Mouse (Mus musculus): ENCODE results near the gene Acp5. TPM values are rescaled to one million over a fixed set of nuclear protein-coding genes. Genes with fewer than 3 reads are reported as not detected.

Acp5 gene
- polyA plus RNA-seq, 1 experiment from 2014 or later, result 9.2 TPM

DNA sequence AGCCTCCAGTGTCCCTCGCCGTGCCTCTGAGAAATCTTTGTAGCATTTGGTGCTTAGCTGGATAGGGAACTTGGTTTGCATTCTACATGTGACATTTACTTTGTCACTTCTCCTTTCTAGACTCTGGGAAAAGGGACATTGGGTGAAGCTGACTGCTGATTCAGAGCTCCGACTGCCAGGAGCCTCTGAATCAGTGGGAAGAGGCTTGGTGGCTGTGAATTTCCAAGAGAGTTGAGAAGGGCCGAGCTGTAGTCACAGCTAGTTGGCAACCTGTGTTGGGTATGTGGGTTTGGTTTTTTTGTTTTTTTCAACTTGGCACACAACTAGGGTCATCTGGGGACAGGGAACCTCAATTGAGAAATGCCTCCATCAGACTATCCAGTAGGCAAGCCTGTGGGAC lies 16.0 kb downstream of the Acp5 start:
- 88% methylated on average over 4 of the region's 4 CpGs for WGBS
- Histone ChIP-seq H3K4me1 (peaks cover 14% of the 10 kb centered on the region), H3K4me2 (no peak overlapping the region), H3K4me3 (no peak overlapping the region), H3K27me3 (peaks cover 4% of the 10 kb centered on the region; the same call in 1 of the 2 replicates), H3K27ac (no peak overlapping the region), H3K9ac (no peak overlapping the region), H3K9me3 (no peaks in the 10 kb centered on the region), H3K36me3 (no peaks in the 10 kb centered on the region)
- no peak for ATAC-seq (ENCODE audit: insufficient number of reproducible peaks, insufficient read depth, low FRiP score, low TSS enrichment, low read depth)

DNA sequence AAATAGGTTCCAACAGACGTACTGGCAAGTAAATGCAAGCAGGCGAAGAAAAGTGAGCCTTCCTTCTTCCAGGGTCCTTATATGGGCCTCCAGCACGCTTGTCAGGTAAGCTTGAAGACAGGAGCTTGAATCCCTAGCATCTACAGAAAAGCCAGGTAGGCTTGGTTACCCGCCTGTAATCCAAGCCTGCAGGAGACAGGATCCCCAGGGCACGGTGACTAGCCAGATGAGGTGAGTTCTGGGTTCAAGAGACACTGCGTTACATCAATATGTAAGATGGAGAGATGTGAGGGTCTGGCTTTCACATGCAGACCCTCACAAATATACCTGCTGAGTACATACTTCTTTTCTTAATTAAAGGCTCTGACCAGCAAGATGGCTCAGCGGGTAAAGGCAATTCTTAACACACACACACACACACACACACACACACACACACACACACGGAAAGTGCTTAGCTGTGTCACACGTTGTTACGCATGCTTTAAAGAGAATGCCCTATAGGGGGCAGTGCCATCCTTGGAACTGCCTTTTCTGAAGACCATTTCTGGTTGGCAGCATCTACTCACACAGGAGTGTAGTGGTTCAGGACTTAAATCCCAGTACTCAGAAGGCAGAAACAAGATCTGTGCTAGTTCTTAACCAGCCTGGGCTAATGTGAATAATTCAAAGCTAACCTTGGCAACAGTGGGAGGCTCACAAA lies 17.6 kb downstream of the Acp5 start:
- Histone ChIP-seq H3K27me3 (peaks cover 4% of the 10 kb centered on the region; the same call in 1 of the 2 replicates), H3K9me3 (no peaks in the 10 kb centered on the region), H3K27ac (no peak overlapping the region), H3K4me2 (peak overlapping the region; percentile 84), H3K9ac (peak overlapping the region; percentile 90), H3K4me1 (peaks cover 14% of the 10 kb centered on the region), H3K36me3 (peaks cover 10% of the 10 kb centered on the region), H3K4me3 (peak overlapping the region; percentile 67)
- ATAC-seq (ENCODE audit: insufficient number of reproducible peaks, insufficient read depth, low FRiP score, low TSS enrichment, low read depth), result no peak
- WGBS, result 44% methylated on average over 10 of the region's 10 CpGs

DNA sequence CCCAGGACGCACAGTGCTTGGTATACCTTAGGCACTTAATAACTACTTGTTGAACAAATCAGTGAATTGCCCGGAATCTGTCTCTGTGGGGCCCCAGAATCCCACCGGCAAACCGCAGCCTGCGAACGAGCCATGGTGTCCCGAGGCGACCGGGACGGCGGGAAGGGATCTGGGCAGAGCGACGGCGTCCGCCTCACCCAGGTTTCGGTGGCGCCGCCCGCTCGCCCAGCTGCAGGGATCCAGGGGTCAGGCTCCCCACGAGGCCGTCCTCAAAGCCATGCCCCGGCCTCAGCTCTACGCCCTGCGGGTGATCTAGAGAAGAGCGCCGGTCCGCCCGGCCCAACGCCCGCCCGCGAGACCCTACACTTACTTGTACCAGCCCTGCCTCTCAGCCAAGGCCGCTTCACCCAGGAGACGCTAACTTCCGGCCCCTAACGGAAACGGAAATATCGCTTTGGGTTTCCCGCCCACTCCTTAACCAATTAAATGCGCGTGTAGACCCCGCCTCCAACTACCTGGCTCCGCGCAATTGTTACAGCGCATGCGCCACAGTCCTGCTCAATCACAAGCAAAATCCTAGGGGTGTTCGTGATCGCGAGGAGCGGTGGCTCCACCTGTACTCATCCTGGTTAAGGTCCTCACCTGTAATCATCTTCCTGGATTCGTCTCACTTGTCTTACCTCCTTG lies 18.6 kb downstream of the Acp5 start, which contains the start of gene Elof1:
Gene Elof1 (minus strand): TSS at position 433 of the 687 bp plus-strand sequence.
- H3K9me3 ChIP-seq, result no peaks in the 10 kb centered on the region
- H3K4me2 ChIP-seq, result peak within 1 kb of the TSS; percentile 84
- peak within 1 kb of the TSS; percentile 85 for H3K27ac ChIP-seq
- ATAC-seq (ENCODE audit: insufficient number of reproducible peaks, insufficient read depth, low FRiP score, low TSS enrichment, low read depth), result peak; percentile 92
- H3K27me3 ChIP-seq, result peaks cover 4% of the 10 kb centered on the region; the same call in 1 of the 2 replicates
- H3K4me1 ChIP-seq, result peaks cover 14% of the 10 kb centered on the region
- peaks cover 20% of the 10 kb centered on the region for H3K36me3 ChIP-seq
- peak within 1 kb of the TSS; percentile 67 for H3K4me3 ChIP-seq
- H3K9ac ChIP-seq, result peak within 1 kb of the TSS; percentile 90
- under 1% methylated on average over 52 of the region's 52 CpGs for WGBS

DNA sequence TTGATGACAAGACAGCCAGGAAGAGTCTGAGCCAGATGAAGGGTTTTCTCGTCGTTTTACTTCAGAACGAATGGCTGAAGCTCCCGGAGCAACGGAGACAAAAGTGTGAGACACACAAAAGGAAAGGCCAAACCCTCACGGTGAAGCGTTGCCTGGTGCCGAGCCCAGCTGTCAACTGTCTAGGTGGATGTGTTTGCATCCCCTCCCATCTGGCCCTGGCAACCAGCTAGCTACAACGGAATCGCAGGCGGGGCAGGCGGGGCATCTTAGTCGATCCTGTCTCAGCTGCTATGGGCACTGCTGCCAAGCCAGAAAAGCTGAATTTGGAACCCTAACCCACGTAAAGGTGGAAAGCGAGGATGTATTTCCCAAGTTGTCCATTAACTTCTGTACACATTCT lies 19.4 kb downstream of the Acp5 start:
- Histone ChIP-seq H3K4me1 (peaks cover 14% of the 10 kb centered on the region), H3K27me3 (peaks cover 4% of the 10 kb centered on the region; the same call in 1 of the 2 replicates), H3K27ac (peak overlapping the region; percentile 85; the same call in 1 of the 2 replicates), H3K4me2 (peak overlapping the region; percentile 84), H3K9me3 (no peaks in the 10 kb centered on the region), H3K36me3 (peaks cover 28% of the 10 kb centered on the region), H3K9ac (peak overlapping the region; percentile 90), H3K4me3 (peak overlapping the region; percentile 67)
- 39% methylated on average over 15 of the region's 15 CpGs for WGBS
- no peak for ATAC-seq (ENCODE audit: insufficient number of reproducible peaks, insufficient read depth, low FRiP score, low TSS enrichment, low read depth)

DNA sequence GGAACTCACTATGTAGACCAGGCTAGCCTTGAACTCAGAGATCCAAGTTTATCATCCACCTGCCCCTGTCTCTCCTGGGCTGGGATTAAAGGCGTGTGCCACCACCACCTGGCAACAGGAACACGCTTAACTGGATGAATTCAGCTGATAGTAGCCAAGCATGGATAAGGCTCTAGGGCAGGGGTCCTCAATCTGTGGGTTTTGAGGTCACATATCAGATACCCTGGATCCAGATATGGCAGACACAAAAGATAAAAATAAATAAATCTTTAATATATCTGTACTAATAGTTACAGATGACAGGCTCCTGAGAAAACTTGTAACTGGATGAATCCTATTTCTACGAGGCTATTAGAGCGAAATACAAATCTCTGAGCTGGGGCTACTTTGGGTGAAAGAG lies 19.9 kb downstream of the Acp5 start:
- H3K9me3 ChIP-seq, result no peaks in the 10 kb centered on the region
- peak overlapping the region; percentile 84 for H3K4me2 ChIP-seq
- ATAC-seq (ENCODE audit: insufficient number of reproducible peaks, insufficient read depth, low FRiP score, low TSS enrichment, low read depth), result no peak
- no peak overlapping the region for H3K27ac ChIP-seq
- peaks cover 4% of the 10 kb centered on the region; the same call in 1 of the 2 replicates for H3K27me3 ChIP-seq
- H3K4me3 ChIP-seq, result peak overlapping the region; percentile 67
- 87% methylated on average over 4 of the region's 4 CpGs for WGBS
- peaks cover 33% of the 10 kb centered on the region for H3K36me3 ChIP-seq
- peak overlapping the region; percentile 90 for H3K9ac ChIP-seq
- peaks cover 14% of the 10 kb centered on the region for H3K4me1 ChIP-seq

DNA sequence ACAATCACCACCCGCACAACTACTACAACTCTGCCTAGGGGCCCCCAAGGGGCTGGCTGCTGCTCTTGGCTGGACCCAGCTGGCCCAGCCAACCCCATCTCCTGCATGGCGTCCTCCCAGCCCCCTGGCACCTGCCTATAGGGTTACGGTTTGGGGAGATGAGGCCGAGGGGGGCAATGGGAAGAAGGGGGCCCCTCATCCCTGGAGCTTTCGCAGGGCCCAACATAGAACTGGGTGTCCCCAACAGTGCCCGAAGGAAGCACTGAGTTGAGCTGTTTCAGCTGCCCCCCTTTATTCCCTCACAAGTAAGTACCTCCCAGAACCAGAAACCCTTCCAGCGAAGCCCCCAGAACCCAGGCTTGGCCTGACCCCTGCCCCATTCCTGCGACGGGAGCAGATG lies 27.3 kb downstream of the Acp5 start:
- ATAC-seq (ENCODE audit: insufficient number of reproducible peaks, insufficient read depth, low FRiP score, low TSS enrichment, low read depth), result no peak
- no peak overlapping the region for H3K4me2 ChIP-seq
- WGBS, result 87% methylated on average over 9 of the region's 9 CpGs
- no peaks in the 10 kb centered on the region for H3K9me3 ChIP-seq
- H3K9ac ChIP-seq, result no peak overlapping the region
- H3K36me3 ChIP-seq, result peaks cover 35% of the 10 kb centered on the region
- no peak overlapping the region for H3K4me3 ChIP-seq
- no peaks in the 10 kb centered on the region for H3K27me3 ChIP-seq
- H3K27ac ChIP-seq, result no peak overlapping the region
- no peaks in the 10 kb centered on the region for H3K4me1 ChIP-seq

DNA sequence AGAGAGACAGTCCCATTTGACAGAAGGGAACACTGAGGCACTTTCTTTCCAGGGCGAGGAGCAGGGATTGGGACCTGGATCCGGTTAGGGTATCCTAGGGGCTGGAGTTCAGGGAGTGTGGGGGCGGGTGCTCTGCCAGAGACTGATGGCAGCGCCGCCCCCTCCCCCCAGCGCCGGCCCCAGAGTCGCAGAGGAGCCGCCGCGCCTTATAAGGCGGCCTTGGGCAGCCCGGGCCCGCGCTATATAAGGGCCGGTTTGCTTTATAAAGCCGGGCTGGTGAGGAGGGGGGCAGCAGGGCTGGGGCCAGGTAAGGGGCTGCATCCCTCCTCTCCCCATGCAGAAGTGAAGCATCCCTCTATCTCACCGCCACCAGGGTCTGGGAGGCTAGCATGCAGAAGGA lies 35.6 kb downstream of the Acp5 start:
- H3K4me3 ChIP-seq, result peak overlapping the region; percentile 1; the same call in 1 of the 2 replicates
- WGBS, result 1% methylated on average over 18 of the region's 18 CpGs
- no peak overlapping the region for H3K27ac ChIP-seq
- H3K4me1 ChIP-seq, result peaks cover 11% of the 10 kb centered on the region; the same call in 1 of the 2 replicates
- H3K27me3 ChIP-seq, result peaks cover 52% of the 10 kb centered on the region
- H3K4me2 ChIP-seq, result peak overlapping the region; percentile 28
- H3K36me3 ChIP-seq, result no peaks in the 10 kb centered on the region
- ATAC-seq (ENCODE audit: insufficient number of reproducible peaks, insufficient read depth, low FRiP score, low TSS enrichment, low read depth), result no peak
- H3K9ac ChIP-seq, result no peak overlapping the region
- H3K9me3 ChIP-seq, result no peaks in the 10 kb centered on the region

DNA sequence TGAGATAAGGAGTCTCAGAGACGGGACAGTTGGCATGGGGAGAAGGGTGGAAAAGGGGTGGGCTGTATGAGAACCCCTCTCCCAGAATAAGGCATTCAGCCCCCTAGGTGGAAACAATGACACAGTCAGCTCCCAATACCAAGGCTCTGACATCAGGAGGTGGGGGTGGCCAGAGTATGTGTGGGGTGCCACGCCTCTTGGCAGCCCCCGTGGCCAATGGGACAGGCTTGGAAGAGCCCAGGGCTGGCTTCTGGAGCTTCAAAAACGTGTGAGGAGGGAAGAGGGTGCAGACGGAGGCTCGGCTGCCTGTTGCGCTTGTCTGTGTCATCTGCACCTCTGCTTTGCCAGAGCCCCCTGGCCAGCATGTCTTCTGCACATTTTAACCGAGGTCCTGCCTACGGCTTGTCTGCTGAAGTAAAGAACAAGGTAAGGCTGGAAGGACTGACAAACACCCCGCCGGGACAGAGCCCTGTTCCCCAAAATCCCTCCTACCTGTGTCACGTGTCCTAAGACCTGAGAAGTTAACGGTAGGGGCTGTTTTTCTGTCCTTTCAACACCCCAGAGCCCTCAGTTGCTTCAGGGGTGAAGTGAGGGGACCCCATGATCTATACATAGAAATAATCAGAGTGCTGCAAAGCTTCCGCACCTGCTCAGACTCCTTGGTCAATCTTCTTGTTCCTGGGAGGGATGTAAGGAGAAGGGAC lies 36.4 kb downstream of the Acp5 start, which contains the start of gene Cnn1:
Gene Cnn1 (plus strand): TSS at position 224 of the 704 bp plus-strand sequence.
- H3K4me1 ChIP-seq, result peaks cover 11% of the 10 kb centered on the region; the same call in 1 of the 2 replicates
- no peak within 1 kb of the TSS for H3K9ac ChIP-seq
- no peak for ATAC-seq (ENCODE audit: insufficient number of reproducible peaks, insufficient read depth, low FRiP score, low TSS enrichment, low read depth)
- peak within 1 kb of the TSS; percentile 1; the same call in 1 of the 2 replicates for H3K4me3 ChIP-seq
- no peaks in the 10 kb centered on the region for H3K36me3 ChIP-seq
- peak within 1 kb of the TSS; percentile 36 for H3K4me2 ChIP-seq
- peaks cover 52% of the 10 kb centered on the region for H3K27me3 ChIP-seq
- H3K9me3 ChIP-seq, result no peaks in the 10 kb centered on the region
- WGBS, result 6% methylated on average over 14 of the region's 14 CpGs
- H3K27ac ChIP-seq, result no peak within 1 kb of the TSS

DNA sequence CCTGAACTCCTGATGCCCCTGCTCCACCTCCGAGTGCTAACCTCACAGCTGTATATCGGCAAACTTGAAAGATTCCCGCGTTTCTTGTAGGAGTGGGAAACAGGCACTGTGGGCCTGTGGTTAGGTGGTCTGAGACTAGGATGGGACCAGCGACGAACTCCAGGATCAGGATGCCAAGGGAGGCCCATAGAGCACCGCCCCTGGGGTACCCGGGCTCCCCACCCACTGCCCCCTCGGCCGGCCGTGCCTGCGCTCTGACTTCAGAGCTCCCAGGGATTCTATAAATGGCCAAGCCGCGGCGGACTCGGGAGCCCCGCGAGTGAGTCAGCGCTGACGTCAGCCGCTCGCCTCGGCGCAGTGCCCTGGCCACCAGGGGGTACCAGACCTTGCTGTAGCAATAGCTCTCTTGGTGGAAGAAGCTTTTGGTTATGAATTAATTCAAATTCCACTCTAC lies 39.6 kb downstream of the Acp5 start:
- Histone ChIP-seq H3K27me3 (peaks cover 41% of the 10 kb centered on the region), H3K9ac (peak overlapping the region; percentile 67), H3K9me3 (no peaks in the 10 kb centered on the region), H3K4me3 (peak overlapping the region; percentile 42), H3K4me1 (peaks cover 11% of the 10 kb centered on the region; the same call in 1 of the 2 replicates), H3K36me3 (no peaks in the 10 kb centered on the region), H3K27ac (no peak overlapping the region), H3K4me2 (peak overlapping the region; percentile 74)
- ATAC-seq (ENCODE audit: insufficient number of reproducible peaks, insufficient read depth, low FRiP score, low TSS enrichment, low read depth), result no peak
- 2% methylated on average over 24 of the region's 24 CpGs for whole genome bisulfite sequencing

DNA sequence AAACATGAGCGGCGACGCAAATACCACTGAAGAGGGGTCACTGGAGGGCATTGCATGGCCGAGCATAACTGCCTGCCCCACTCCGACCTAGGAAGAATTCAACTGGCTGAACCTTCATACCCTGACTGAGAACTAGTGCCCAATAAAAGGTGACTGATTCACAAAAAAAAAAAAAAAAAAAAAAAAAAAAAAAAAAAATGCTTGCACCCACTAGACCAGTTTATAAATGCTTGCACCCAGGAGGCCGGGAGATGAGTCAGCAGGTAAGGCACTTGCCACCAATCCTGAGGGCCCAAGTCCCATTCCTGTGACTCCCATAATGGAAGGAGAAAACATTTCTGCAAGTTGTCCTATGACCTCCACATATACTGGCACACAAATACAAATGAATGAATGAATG lies 42.8 kb downstream of the Acp5 start:
- Histone ChIP-seq H3K4me1 (no peaks in the 10 kb centered on the region), H3K4me3 (no peak overlapping the region), H3K9me3 (no peaks in the 10 kb centered on the region), H3K36me3 (no peaks in the 10 kb centered on the region), H3K9ac (no peak overlapping the region), H3K4me2 (no peak overlapping the region), H3K27me3 (peaks cover 10% of the 10 kb centered on the region), H3K27ac (no peak overlapping the region)
- 82% methylated on average over 6 of the region's 6 CpGs for WGBS
- ATAC-seq (ENCODE audit: insufficient number of reproducible peaks, insufficient read depth, low FRiP score, low TSS enrichment, low read depth), result no peak

DNA sequence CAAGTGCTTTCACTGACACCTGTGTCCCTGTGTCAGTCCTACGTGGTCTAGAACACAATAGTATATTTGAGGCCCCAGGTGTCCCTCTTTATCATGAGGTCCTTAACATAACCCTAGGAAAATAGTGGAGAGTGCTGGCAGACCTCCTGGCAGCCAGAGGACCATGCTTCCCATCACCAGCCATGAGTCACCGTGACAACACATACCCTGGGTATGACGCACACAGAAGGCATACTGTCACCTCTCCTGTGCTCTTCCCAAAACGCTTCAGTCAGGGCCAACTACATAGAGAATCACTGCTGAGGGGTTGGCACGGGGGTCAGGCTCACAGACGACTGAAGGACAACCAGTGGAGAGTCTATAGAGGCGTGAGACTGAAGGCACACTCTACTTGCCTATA lies 45.5 kb downstream of the Acp5 start:
- H3K4me1 ChIP-seq, result peaks cover 7% of the 10 kb centered on the region
- WGBS, result 88% methylated on average over 7 of the region's 7 CpGs

More for the DNA sequence above, 45.5 kb downstream of the Acp5 start:
- Histone ChIP-seq H3K27me3 (no peaks in the 10 kb centered on the region), H3K9ac (no peak overlapping the region), H3K4me3 (no peak overlapping the region), H3K9me3 (no peaks in the 10 kb centered on the region), H3K27ac (no peak overlapping the region), H3K4me2 (no peak overlapping the region), H3K36me3 (no peaks in the 10 kb centered on the region)
- no peak for ATAC-seq (ENCODE audit: insufficient number of reproducible peaks, insufficient read depth, low FRiP score, low TSS enrichment, low read depth)

All from embryonic facial prominence, embryonic 13.5 days (tissue).